Mouse (Mus musculus) hindbrain, embryonic 14.5 days (tissue): ENCODE data around the gene Polr3k. TPM values are rescaled to one million over a fixed set of nuclear protein-coding genes. Genes with fewer than 3 reads are reported as not detected.
A peak's percentile ranks its signal among the peaks of the same experiment; 100 is the strongest.

Source experiments
- ATAC-seq: fragments of 200-750 bp; cut with Nextera tagmentation; 2 replicates; pipeline ENCODE4 v1.8.0; 2017; ENCODE audit warnings: moderate number of reproducible peaks, mild to moderate bottlenecking, moderate TSS enrichment, moderate library complexity; ENCODE audit not compliant: low FRiP score
- DNase-seq: peaks from one replicate; pipeline ENCODE4 v3.0.0-alpha.2; 2015; ENCODE audit warnings: low spot score
- H3K27ac ChIP-seq: fragments of 300-500 bp; sonication (generic); 2 replicates; pipeline ENCODE4 v1.5.1; 2014; ENCODE audit warnings: mild to moderate bottlenecking, moderate library complexity
- H3K27me3 ChIP-seq: fragments of 300-500 bp; sonication (generic); 2 replicates; pipeline ENCODE4 v1.6.1; 2014; ENCODE audit warnings: mild to moderate bottlenecking, low read length, mixed read lengths; ENCODE audit not compliant: control insufficient read depth, insufficient read depth
- H3K36me3 ChIP-seq: fragments of 300-500 bp; sonication (generic); replicated peaks from 2 replicates; pipeline ENCODE4 v1.6.1; 2014; ENCODE audit not compliant: control insufficient read depth, insufficient read depth
- H3K4me1 ChIP-seq: fragments of 300-500 bp; sonication (generic); replicated peaks from 2 replicates; pipeline ENCODE4 v1.6.1; 2014; ENCODE audit warnings: antibody characterized with exemption, low read length, mixed read lengths; ENCODE audit not compliant: control insufficient read depth, insufficient read depth
- H3K4me2 ChIP-seq: fragments of 300-500 bp; sonication (generic); replicated peaks from 2 replicates; pipeline ENCODE4 v1.6.1; 2014; ENCODE audit warnings: mild to moderate bottlenecking, moderate library complexity
- H3K4me3 ChIP-seq: fragments of 300-500 bp; sonication (generic); replicated peaks from 2 replicates; pipeline ENCODE4 v1.5.1; 2014; ENCODE audit warnings: mild to moderate bottlenecking, low read length
- H3K9ac ChIP-seq: fragments of 300-500 bp; sonication (generic); 2 replicates; pipeline ENCODE4 v1.6.1; 2014
- H3K9me3 ChIP-seq: fragments of 300-500 bp; sonication (generic); 2 replicates; pipeline ENCODE4 v1.6.1; 2016; ENCODE audit warnings: low read length; ENCODE audit not compliant: control insufficient read depth
- WGBS: fragments of 180-500 bp; shearing (Covaris S2); extraction: QIAGEN DNeasy Blood & Tissue Kit; methylation state at CpG from one replicate; pipeline ENCODE4 v1.1.7; 2014; 5-methylcytosine and 5-hydroxymethylcytosine counted together
- polyA plus RNA-seq: library from polyadenylated mRNA; unstranded; fragments of >200 nt; fragmentation: Nextera tagmentation; extraction: Ambion mirVana; gene quantifications from 2 replicates; pipeline ENCODE4 v1.2.1, GENCODE M21; 2014

The Polr3k gene
- polyA plus RNA-seq, result 75.7 and 80.9 TPM in 2 replicates

DNA sequence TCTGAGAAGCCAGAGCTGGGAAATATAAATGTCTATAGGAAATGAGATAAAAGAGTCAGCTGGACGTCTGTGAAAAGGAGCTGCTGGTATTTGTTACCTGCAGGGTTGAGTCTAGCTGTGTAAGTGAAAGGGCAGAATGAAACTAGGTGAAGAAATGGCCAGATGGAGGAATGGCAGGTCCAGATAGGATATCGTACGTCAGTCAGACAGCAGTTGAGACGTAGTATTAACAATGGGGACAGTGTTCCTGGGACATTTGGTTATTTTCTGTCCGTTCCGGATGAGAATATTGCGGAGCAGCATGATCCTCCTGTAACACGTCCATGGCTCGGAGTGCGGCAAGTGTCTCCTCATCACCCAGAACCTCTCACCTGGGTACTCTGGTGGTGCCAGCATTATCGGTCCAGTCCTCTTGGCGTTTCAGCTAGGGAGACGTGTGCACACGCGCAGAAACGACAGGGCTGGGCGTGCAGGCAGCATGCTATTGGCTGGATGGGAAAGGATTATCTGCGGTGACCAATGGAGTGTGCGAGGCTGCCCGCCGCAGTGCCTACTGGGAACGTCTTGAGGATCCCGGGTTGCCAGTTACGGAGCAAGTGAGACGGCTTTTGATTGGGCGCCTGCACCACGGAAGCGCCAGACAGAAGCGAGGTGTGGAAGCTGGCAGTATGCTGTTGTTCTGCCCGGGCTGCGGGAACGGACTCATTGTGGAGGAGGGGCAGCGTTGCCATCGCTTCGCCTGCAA, at the start of gene Polr3k:
Polr3k (plus strand) TSS at position 547 of the 745 bp plus-strand sequence.
- Histone ChIP-seq H3K4me3 (peak within 1 kb of the TSS; percentile 80), H3K4me1 (peaks cover 18% of the 10 kb centered on the region), H3K9me3 (no peaks in the 10 kb centered on the region), H3K36me3 (peaks cover 22% of the 10 kb centered on the region), H3K27me3 (no peaks in the 10 kb centered on the region), H3K9ac (peak within 1 kb of the TSS; percentile 82), H3K4me2 (peak within 1 kb of the TSS; percentile 93), H3K27ac (peak within 1 kb of the TSS; percentile 91)
- DNase-seq (peak; percentile 93), ATAC-seq (peak; percentile 100)
- under 1% methylated on average over 35 of the region's 35 CpGs for WGBS

DNA sequence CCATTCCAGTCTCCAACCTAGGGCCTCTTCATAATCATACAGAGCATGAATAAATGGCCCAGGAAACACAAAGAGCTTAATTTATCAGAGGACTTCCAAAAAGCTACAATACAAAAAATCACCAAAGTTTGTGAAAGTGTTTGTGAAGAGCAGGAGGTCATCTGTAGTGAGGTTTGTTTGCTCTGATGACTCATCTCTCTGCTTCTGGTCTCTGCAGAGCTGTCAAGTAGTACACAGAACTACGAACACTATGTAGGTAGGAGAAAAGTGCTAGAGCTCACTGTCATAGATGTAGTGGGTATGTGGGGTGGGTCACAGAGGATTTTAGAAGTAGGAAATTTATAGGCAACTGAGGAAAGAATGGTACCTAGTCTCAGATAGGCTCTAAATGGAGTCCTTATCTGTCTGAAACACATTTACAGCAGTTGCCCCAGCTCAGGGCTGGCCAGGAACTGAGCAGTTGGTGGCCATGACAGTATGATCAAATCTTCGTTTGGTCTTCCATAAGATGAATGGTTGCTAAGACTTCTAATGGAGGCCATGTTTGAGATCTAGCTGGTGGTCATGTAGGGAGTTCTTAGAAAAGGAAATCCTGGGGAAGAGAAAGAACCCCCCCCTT, 35.0 kb upstream of the Polr3k start:
- ATAC-seq (no peak), DNase-seq (no peak)
- H3K27me3 ChIP-seq, result no peaks in the 10 kb centered on the region
- no peaks in the 10 kb centered on the region for H3K4me1 ChIP-seq
- H3K36me3 ChIP-seq, result peaks cover 69% of the 10 kb centered on the region
- no peak overlapping the region for H3K27ac ChIP-seq
- no peak overlapping the region for H3K4me3 ChIP-seq
- no peak overlapping the region for H3K4me2 ChIP-seq
- H3K9ac ChIP-seq, result no peak overlapping the region
- H3K9me3 ChIP-seq, result no peaks in the 10 kb centered on the region
- 75% methylated on average over 2 of the region's 2 CpGs for WGBS

DNA sequence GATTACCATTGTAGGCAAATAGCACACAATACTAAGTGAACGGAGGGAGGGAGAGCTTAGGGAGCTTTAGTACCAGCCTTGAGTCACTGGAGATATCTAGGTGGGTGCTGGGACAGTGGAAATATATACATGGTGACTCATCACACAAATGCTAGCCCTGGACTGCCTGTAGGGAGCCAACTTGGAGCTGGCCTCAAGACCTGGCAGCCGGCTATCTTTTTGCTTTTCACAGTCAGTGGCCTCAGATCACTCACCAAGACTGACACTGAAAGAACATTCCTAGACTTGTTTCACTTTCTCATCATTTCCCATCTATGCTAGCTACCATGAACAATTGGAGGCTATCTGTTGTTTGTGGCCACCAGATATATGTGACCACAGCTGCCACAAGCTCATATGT, 31.4 kb upstream of the Polr3k start:
- no peak overlapping the region for H3K9ac ChIP-seq
- no peaks in the 10 kb centered on the region for H3K27me3 ChIP-seq
- no peak overlapping the region for H3K27ac ChIP-seq
- H3K4me1 ChIP-seq, result no peaks in the 10 kb centered on the region
- H3K36me3 ChIP-seq, result peaks cover 37% of the 10 kb centered on the region
- 88% methylated on average over 2 of the region's 2 CpGs for WGBS
- no peak overlapping the region for H3K4me2 ChIP-seq
- no peaks in the 10 kb centered on the region for H3K9me3 ChIP-seq
- no peak for ATAC-seq
- H3K4me3 ChIP-seq, result no peak overlapping the region
- DNase-seq, result no peak

DNA sequence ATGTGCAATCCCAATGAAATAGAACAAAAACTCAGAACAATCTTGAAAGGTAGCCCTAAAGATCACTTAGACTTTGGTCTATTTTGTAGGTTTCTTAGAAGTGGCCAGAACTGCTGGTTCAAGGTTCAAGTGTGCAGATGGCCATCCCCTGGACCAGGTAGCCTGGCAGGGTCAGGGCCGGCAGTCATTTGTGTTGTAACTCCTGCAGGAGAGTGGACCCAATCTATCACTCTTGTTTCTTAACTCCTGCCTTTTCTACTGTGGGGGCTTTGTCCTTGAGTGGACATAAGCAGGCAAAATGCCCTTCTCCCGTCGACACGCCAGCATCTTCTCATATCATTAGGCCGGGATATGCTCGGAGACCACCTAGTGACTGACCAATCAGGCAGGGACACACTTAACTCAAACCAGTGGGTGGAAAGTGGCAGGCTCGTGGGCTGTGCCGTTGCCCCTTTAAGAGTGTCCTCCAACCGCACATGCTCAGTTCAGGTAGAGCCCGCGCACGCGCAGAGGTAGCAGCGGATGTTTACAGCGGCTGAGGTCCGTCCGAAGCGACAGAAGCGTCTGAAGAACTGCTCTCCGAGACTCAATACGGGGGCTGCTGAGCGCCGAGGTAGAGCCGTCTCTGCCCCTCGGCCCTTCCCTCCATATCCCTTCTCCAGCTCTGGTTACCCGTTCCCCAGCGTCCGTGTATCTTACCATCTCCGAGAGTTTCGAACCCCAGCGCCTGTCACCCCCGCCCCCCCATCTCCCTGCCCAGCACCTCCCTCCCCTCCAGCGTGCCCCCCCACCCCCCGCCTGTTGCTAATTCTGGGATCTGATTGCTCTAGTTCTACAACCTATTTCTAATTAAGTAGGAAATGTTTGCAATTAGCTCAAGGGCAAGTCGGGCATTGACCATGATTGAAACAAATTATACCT, 26.5 kb upstream of the Polr3k start, which contains the start of gene Pcmtd2:
Pcmtd2 (plus strand) TSS at position 483 of the 921 bp plus-strand sequence.
- Histone ChIP-seq H3K9ac (peak within 1 kb of the TSS; percentile 78), H3K27me3 (no peaks in the 10 kb centered on the region), H3K9me3 (no peaks in the 10 kb centered on the region), H3K36me3 (peaks cover 18% of the 10 kb centered on the region), H3K4me3 (peak within 1 kb of the TSS; percentile 57), H3K4me2 (peak within 1 kb of the TSS; percentile 64), H3K4me1 (peaks cover 5% of the 10 kb centered on the region; the same call in 1 of the 2 replicates), H3K27ac (peak within 1 kb of the TSS; percentile 81)
- DNase-seq (peak; percentile 91), ATAC-seq (peak; percentile 98)
- under 1% methylated on average over 35 of the region's 35 CpGs for WGBS

DNA sequence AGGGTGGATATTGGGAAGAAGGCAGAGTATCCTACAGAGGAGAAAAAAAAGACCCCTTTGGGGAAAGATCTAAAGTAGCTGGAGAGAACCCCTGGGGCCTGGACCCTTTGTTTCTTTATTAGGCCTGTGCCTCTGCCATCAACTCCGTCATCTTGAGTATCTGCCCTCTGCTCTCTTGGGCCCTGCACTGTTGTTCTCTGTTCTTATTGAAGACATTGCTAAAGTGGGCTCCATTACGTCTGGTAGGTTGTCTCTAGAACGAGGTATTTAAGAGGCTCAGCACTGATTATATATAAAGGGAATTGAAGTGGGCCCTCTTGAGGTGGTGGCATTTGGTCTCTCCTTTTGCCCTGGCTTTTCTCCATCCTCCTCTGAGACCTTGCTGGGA, 25.9 kb upstream of the Polr3k start:
- peaks cover 5% of the 10 kb centered on the region; the same call in 1 of the 2 replicates for H3K4me1 ChIP-seq
- WGBS, result 0% methylated on average over 3 of the region's 3 CpGs
- DNase-seq (no peak), ATAC-seq (no peak)
- peak overlapping the region; percentile 57 for H3K4me3 ChIP-seq
- no peaks in the 10 kb centered on the region for H3K27me3 ChIP-seq
- H3K9me3 ChIP-seq, result no peaks in the 10 kb centered on the region
- H3K4me2 ChIP-seq, result peak overlapping the region; percentile 64
- H3K9ac ChIP-seq, result peak overlapping the region; percentile 78
- peaks cover 21% of the 10 kb centered on the region for H3K36me3 ChIP-seq
- peak overlapping the region; percentile 81 for H3K27ac ChIP-seq

DNA sequence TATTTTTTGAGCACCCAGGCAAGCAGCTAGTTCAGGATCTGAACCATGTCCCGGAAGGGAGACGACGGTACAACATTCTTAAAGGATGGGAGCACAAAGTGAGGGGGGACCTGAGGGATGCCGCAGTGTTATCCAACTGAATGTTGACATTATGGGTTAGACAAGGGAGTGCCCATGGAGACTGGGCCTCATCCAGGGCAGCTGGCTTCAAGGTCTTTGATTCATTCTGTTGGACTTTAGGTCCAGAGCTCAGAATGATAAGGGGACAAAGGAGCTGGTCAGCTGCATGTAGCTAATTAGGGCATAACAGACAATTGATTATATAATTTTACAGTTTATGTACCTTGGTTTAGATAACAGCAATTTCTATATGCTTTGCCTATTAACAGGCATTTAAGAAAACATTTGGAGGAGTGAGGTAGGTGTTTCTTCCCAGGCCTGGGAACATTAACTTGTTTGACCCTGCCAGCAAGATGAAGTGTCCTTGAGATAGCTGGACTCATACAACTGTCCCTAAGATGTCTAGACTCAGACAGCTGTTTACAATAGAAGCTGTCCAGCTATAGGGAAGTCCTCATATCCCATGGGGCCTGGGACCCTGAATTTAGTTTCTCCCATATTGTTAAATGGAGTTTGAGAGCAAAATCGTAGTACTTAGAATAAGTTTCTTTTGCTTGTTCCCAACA, 18.3 kb upstream of the Polr3k start:
- 93% methylated on average over 5 of the region's 5 CpGs for WGBS
- DNase-seq, result no peak
- no peak overlapping the region for H3K4me2 ChIP-seq
- no peaks in the 10 kb centered on the region for H3K9me3 ChIP-seq
- H3K4me3 ChIP-seq, result no peak overlapping the region
- H3K27me3 ChIP-seq, result no peaks in the 10 kb centered on the region
- no peaks in the 10 kb centered on the region for H3K4me1 ChIP-seq
- H3K9ac ChIP-seq, result no peak overlapping the region
- peaks cover 78% of the 10 kb centered on the region for H3K36me3 ChIP-seq
- H3K27ac ChIP-seq, result no peak overlapping the region
- no peak for ATAC-seq

DNA sequence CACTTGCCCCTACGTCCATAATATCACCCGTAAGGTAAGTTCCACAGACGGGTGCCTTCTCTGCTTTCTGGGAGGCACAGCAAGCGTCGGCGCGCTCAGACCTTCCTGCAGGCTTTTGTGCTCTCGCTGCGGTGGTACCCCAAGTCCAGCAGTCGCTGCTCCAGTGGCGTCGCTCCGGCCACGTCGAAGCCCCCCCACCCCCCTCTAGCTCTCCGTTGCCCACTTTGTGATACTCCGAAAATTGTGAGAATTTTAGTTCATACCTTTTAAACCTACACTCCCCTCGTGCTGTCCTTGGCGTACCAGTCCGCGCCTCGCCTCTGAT, 361 bp downstream of the Polr3k start:
- peak overlapping the region; percentile 88 for H3K27ac ChIP-seq
- H3K9me3 ChIP-seq, result no peaks in the 10 kb centered on the region
- H3K4me1 ChIP-seq, result peaks cover 18% of the 10 kb centered on the region
- peaks cover 28% of the 10 kb centered on the region for H3K36me3 ChIP-seq
- DNase-seq, result no peak
- 0% methylated on average over 22 of the region's 22 CpGs for WGBS
- ATAC-seq, result peak; percentile 36; the same call in 1 of the 2 replicates
- peak overlapping the region; percentile 80 for H3K4me3 ChIP-seq
- peak overlapping the region; percentile 82 for H3K9ac ChIP-seq
- peak overlapping the region; percentile 93 for H3K4me2 ChIP-seq
- no peaks in the 10 kb centered on the region for H3K27me3 ChIP-seq

DNA sequence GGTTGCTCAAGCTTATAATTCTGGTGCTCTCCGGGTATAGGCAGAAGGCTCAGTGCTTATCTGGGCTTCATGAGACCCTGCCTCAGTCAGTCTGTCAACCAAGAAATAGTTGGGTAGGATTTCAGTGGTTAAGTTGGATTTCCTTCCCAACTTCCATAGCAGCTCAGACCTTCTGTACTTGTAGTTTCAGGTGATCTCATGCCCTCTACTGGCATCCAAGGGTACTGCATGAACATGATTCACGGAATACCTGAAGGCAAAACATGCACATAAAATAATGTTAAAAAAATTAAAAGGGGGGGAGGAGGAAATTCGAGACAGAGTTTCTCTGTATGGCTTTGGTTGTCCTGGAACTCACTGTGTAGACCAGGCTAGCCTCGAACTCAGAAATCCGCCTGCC, 2.8 kb downstream of the Polr3k start:
- Histone ChIP-seq H3K4me2 (no peak overlapping the region), H3K9ac (no peak overlapping the region), H3K9me3 (no peaks in the 10 kb centered on the region), H3K4me3 (no peak overlapping the region), H3K36me3 (peaks cover 42% of the 10 kb centered on the region), H3K4me1 (peaks cover 18% of the 10 kb centered on the region), H3K27me3 (no peaks in the 10 kb centered on the region), H3K27ac (no peak overlapping the region)
- ATAC-seq (no peak), DNase-seq (peak; percentile 82)
- 64% methylated on average over 5 of the region's 5 CpGs for WGBS
